Mouse (Mus musculus) stomach, postnatal 0 days (tissue): ENCODE measurements around the gene Fbxl17.

Experiments used
- CTCF ChIP-seq: IDR thresholded peaks from 2 replicates; pipeline ENCODE4 v1.5.1; 2016; ENCODE audit warnings: antibody characterized with exemption, low read depth, mild to moderate bottlenecking, moderate library complexity
- EP300 ChIP-seq: optimal IDR thresholded peaks from 2 replicates; pipeline ENCODE3; 2016; ENCODE audit warnings: antibody characterized with exemption

GRCm38 (mm10) chr17:63289317-63289913 lies 210.4 kb downstream of the Fbxl17 start:
- no peak for TF ChIP-seq CTCF
- TF ChIP-seq EP300 = no peak
